Mouse (Mus musculus): ENCODE results near the gene Cdkl3. TPM values are rescaled to one million over a fixed set of nuclear protein-coding genes. Genes with fewer than 3 reads are reported as not detected.

Cdkl3 gene
- polyA plus RNA-seq (2015; fragmentation: Nextera tagmentation; extraction: Ambion mirVana), result 21.1 and 27.4 TPM in 2 replicates

DNA sequence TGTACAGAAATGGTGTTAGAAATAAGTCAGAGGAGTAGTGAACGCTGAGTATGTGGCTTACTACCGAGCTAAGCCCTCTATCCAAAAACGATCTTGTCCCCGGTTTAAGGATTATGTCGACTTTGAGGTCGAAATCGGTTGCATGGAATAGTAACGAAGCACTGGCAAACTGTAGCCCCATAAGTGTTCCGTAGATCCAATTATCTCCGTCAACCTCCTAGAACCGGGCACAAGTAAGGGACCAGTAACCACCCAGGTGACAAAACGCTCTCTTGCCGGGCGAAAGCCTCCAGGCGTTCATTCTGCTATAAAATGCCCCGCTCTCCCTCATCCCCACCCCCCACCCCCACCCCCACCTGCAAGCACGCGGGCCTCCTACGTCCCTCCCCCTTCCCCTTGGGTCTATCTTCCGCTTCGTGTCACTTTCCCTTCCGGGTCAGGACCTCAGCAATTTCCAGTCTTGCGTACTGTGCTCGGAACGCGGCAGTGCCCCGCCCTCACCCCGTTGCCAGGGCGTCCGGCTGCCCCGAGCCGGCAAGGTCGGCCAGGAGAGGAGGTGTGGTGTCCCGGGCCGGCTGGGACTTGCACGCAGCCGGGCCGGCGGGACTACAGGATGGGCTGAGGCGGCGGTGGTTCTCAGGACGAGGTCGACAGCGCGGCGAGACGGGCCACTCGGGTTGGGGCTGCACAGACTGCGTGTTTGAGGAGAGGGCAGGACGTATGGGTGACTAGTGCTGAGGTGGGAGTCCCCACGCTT lies at the start of gene Cdkl3:
TSS of gene Cdkl3 (plus strand) at position 450 of the 757 bp plus-strand sequence.
- Histone ChIP-seq H3K4me3 (replicated peaks) (peak within 1 kb of the TSS; percentile 93), H3K4me1 (peaks cover 34% of the 10 kb centered on the region), H3K9ac (replicated peaks) (peak within 1 kb of the TSS; percentile 92), H3K27me3 (replicated peaks) (no peaks in the 10 kb centered on the region), H3K36me3 (no peaks in the 10 kb centered on the region), H3K27ac (replicated peaks) (peak within 1 kb of the TSS; percentile 94), H3K9me3 (replicated peaks) (no peaks in the 10 kb centered on the region), H3K4me2 (peak within 1 kb of the TSS; percentile 66)
- peak; percentile 87 for ATAC-seq (ENCODE audit: low FRiP score)
- WGBS, result under 1% methylated on average over 49 of the region's 51 CpGs

DNA sequence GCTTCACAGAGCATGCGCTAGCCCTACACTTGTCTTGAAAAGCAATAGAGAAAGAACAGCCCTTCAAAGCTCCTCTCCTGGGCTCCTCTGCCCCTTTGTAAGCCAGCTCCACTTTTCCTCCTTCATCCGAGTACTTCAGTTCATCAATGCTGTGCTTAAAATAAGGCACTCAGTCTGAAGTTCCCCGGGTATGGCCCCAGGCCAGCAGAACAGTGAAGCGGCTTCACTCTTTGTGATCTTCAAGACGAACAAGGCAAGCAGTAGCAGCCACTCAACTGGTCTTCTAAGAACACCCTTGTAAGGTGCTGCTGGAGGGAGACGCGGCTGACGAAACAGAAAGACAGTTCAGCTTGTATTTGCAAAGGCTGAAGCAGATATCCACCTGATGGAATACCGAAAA lies 47.9 kb upstream of the Cdkl3 start:
- Histone ChIP-seq H3K9ac (replicated peaks) (no peak overlapping the region), H3K36me3 (no peaks in the 10 kb centered on the region), H3K27ac (replicated peaks) (no peak overlapping the region), H3K9me3 (replicated peaks) (no peaks in the 10 kb centered on the region), H3K4me3 (replicated peaks) (no peak overlapping the region), H3K4me1 (no peaks in the 10 kb centered on the region), H3K27me3 (replicated peaks) (no peaks in the 10 kb centered on the region), H3K4me2 (no peak overlapping the region)
- ATAC-seq (ENCODE audit: low FRiP score), result no peak
- 82% methylated on average over 9 of the region's 9 CpGs for WGBS

DNA sequence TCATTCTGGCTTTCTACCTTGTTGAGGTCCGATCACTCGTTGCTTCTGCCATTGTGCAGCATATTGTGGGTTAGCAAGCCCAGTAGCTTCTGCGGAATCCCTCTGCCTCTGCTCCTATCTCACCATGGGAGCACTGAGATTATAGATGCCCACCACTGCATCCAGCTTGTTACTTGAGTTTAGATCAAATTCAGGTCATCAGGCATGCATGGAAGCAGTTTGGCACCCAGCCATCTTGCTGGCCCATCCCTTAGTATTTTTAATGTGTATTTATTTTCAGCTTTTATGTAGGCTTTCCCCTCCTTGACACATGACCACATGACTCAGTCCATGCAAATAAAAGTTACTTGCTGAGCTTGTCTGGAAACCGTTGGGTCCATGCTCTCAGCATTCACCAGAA lies 46.3 kb upstream of the Cdkl3 start:
- Histone ChIP-seq H3K9ac (replicated peaks) (no peak overlapping the region), H3K4me1 (no peaks in the 10 kb centered on the region), H3K27me3 (replicated peaks) (no peaks in the 10 kb centered on the region), H3K4me3 (replicated peaks) (no peak overlapping the region), H3K36me3 (no peaks in the 10 kb centered on the region), H3K4me2 (no peak overlapping the region), H3K9me3 (replicated peaks) (no peaks in the 10 kb centered on the region), H3K27ac (replicated peaks) (no peak overlapping the region)
- no peak for ATAC-seq (ENCODE audit: low FRiP score)
- 93% methylated on average over 4 of the region's 4 CpGs for WGBS

DNA sequence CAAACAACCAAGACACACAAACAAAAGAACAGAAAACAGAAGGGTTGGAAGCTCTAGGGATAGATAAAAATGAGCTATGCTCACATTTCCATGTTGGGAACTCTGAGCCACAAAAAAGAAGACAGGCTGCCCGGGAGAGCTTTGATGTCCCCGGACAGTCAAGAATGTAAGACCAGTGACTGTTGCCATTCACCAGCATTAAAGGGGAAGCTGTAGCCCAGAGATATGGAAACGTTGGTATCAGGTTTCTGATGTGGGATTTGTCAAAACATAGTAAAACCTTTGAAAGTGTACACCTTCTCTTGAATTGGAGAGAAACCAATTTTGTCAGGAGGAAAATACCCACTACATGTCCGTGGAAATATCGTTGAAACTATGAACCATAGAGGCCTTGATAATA lies 44.5 kb upstream of the Cdkl3 start:
- no peak for ATAC-seq (ENCODE audit: low FRiP score)
- Histone ChIP-seq H3K27ac (replicated peaks) (no peak overlapping the region), H3K9me3 (replicated peaks) (no peaks in the 10 kb centered on the region), H3K4me2 (no peak overlapping the region), H3K4me3 (replicated peaks) (no peak overlapping the region), H3K27me3 (replicated peaks) (no peaks in the 10 kb centered on the region), H3K36me3 (no peaks in the 10 kb centered on the region), H3K9ac (replicated peaks) (no peak overlapping the region), H3K4me1 (no peaks in the 10 kb centered on the region)
- 82% methylated on average over 5 of the region's 5 CpGs for WGBS

- Histone ChIP-seq H3K9me3 (replicated peaks) (no peaks in the 10 kb centered on the region), H3K4me1 (no peaks in the 10 kb centered on the region), H3K27ac (replicated peaks) (no peak overlapping the region), H3K27me3 (replicated peaks) (no peaks in the 10 kb centered on the region), H3K4me2 (no peak overlapping the region), H3K4me3 (replicated peaks) (no peak overlapping the region), H3K9ac (replicated peaks) (no peak overlapping the region), H3K36me3 (no peaks in the 10 kb centered on the region)
- no peak for ATAC-seq (ENCODE audit: low FRiP score)
- 87% methylated on average over 4 of the region's 4 CpGs for WGBS
Observed at GRCm38 (mm10) chr11:51960061-51960460, 44.0 kb upstream of the Cdkl3 start.

DNA sequence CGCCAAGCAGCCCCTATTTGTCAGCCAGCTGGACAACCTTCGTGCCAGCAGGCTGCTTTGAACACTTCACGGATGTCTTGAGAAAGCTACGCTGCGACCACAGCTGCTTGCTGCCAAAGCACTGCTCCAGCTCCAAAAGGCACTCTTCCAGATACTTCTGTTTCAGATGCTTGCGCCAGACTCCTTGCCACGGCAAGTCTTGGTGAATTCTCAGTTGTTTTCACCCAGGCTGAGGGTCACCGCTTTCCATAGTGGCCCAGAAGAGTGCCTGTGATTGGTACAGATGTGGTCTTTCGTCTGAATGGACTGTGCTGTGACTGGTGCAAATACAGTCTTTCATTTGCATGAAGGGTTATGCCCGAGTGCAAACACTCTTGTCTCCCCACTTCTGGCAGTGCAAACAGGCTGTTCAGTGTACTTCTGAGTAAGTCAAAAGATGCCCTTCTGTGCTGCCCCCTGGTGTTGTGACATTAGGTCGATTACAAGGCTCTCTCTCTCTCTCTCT lies 43.0 kb upstream of the Cdkl3 start:
- H3K9me3 ChIP-seq (replicated peaks), result no peaks in the 10 kb centered on the region
- H3K36me3 ChIP-seq, result no peaks in the 10 kb centered on the region
- H3K27ac ChIP-seq (replicated peaks), result no peak overlapping the region
- no peaks in the 10 kb centered on the region for H3K4me1 ChIP-seq
- H3K4me3 ChIP-seq (replicated peaks), result no peak overlapping the region
- no peak overlapping the region for H3K4me2 ChIP-seq
- 60% methylated on average over 11 of the region's 11 CpGs for WGBS
- ATAC-seq (ENCODE audit: low FRiP score), result no peak
- no peaks in the 10 kb centered on the region for H3K27me3 ChIP-seq (replicated peaks)
- no peak overlapping the region for H3K9ac ChIP-seq (replicated peaks)

DNA sequence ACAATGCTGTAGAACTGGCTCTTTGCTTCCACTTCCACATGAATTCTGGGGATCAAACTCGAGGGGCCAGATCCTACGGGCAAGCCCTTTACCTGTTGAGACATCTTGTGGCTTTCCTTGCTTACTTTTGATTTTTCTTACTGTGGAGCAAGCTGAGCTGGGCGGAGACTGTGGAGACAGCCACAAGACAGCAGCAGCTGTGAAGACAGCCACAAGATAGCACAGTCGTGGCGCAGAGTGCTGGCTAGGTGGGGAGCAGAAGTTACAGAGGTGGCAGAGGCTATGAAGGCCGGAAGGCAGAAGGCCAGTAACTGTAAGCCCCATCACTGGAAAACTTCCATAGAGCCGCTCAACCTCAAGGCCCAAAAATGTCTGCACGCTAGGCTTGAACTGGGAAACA lies 42.3 kb upstream of the Cdkl3 start:
- no peak overlapping the region for H3K4me2 ChIP-seq
- no peaks in the 10 kb centered on the region for H3K4me1 ChIP-seq
- no peak for ATAC-seq (ENCODE audit: low FRiP score)
- WGBS, result 95% methylated on average over 8 of the region's 8 CpGs
- H3K9me3 ChIP-seq (replicated peaks), result no peaks in the 10 kb centered on the region
- H3K27me3 ChIP-seq (replicated peaks), result no peaks in the 10 kb centered on the region
- H3K36me3 ChIP-seq, result no peaks in the 10 kb centered on the region
- no peak overlapping the region for H3K4me3 ChIP-seq (replicated peaks)
- no peak overlapping the region for H3K27ac ChIP-seq (replicated peaks)
- no peak overlapping the region for H3K9ac ChIP-seq (replicated peaks)

- Histone ChIP-seq H3K9me3 (replicated peaks) (no peaks in the 10 kb centered on the region), H3K27ac (replicated peaks) (no peak overlapping the region), H3K27me3 (replicated peaks) (no peaks in the 10 kb centered on the region), H3K36me3 (no peaks in the 10 kb centered on the region), H3K9ac (replicated peaks) (no peak overlapping the region), H3K4me3 (replicated peaks) (no peak overlapping the region), H3K4me2 (no peak overlapping the region), H3K4me1 (0 out of 2 replicates have a peak, but pooled peaks cover 1% of the 10 kb centered on the region)
- no peak for ATAC-seq (ENCODE audit: low FRiP score)
- WGBS, result 93% methylated on average over 7 of the region's 7 CpGs
Observed at GRCm38 (mm10) chr11:51962277-51962676, 41.7 kb upstream of the Cdkl3 start.

DNA sequence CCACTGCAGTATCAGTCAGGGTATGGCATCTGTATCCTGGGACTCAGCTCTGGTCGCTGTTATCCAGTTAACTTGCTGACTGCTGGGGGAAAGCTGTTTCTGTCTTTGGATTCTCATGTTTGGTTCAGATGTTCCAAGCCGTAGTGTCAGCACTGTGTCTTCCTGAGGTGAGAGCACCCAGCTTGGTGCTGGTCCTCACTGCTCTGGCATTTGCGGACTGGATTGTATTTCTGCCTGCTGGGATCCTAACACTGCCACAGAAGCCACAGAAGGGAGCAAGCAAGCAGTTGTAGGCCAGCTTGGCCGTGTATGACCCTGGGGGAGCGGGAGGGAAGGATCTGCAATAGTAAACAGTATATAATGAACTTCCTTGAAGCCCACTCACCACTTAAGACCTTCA lies 37.4 kb upstream of the Cdkl3 start:
- peaks cover 13% of the 10 kb centered on the region for H3K4me1 ChIP-seq
- H3K36me3 ChIP-seq, result peaks cover 20% of the 10 kb centered on the region
- no peak overlapping the region for H3K27ac ChIP-seq (replicated peaks)
- no peaks in the 10 kb centered on the region for H3K27me3 ChIP-seq (replicated peaks)
- H3K9ac ChIP-seq (replicated peaks), result no peak overlapping the region
- H3K4me3 ChIP-seq (replicated peaks), result no peak overlapping the region
- no peak for ATAC-seq (ENCODE audit: low FRiP score)
- no peaks in the 10 kb centered on the region for H3K9me3 ChIP-seq (replicated peaks)
- 91% methylated on average over 5 of the region's 5 CpGs for WGBS
- H3K4me2 ChIP-seq, result no peak overlapping the region

DNA sequence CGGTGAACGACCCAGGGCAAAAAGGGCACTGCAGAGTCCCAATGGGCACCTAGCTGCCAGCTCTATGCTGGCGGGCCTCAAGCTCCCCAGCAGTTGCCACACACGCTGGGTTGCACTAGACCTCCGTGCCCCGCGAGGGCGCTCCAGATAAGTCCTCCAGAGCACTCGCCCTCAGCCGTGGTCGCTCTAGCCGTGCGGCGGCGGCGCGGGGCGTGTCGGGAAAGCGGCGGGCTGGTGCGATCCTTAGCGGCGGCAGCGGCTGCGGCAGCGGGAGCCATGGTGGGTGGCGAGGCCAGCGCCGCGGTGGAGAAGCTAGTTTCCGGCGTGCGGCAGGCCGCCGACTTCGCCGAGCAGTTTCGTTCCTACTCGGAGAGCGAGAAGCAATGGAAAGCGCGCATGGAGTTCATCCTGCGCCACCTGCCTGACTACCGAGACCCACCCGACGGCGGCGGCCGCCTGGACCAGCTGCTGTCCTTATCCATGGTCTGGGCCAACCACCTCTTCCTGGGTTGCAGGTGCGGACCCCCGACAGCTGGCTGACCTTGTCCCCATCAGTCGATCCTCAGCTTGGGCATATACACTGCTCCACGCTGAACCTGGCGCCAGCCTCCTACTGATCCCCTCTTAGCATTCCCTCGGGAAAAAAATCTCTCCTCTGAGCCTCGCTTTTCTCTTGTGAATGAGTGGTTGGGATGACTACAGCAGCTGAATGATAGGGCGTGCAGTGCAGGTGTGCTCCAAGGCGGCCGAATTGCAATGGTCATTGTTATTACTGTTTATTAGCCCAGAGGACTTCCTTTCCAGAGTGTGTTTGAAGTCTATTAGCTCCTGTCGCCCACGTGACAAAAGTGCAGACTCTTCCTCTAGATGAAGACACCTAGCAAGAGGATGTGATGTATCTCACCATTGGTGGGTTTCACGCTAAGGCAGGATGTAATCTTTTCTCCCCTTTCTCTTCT lies 36.3 kb upstream of the Cdkl3 start, which contains the start of gene Cdkn2aipnl:
TSS of gene Cdkn2aipnl (plus strand) at position 219 of the 959 bp plus-strand sequence.
- ATAC-seq (ENCODE audit: low FRiP score), result peak; percentile 95
- Histone ChIP-seq H3K27ac (replicated peaks) (peak within 1 kb of the TSS; percentile 81), H3K27me3 (replicated peaks) (no peaks in the 10 kb centered on the region), H3K36me3 (peaks cover 31% of the 10 kb centered on the region), H3K4me2 (peak within 1 kb of the TSS; percentile 79), H3K9me3 (replicated peaks) (no peaks in the 10 kb centered on the region), H3K4me1 (peaks cover 13% of the 10 kb centered on the region), H3K4me3 (replicated peaks) (peak within 1 kb of the TSS; percentile 81), H3K9ac (replicated peaks) (peak within 1 kb of the TSS; percentile 77)
- WGBS, result 2% methylated on average over 55 of the region's 63 CpGs

GRCm38 (mm10) chr11:51968896-51969295 lies 35.1 kb upstream of the Cdkl3 start:
- Histone ChIP-seq H3K4me2 (peak overlapping the region; percentile 79; the same call in 1 of the 2 replicates), H3K9me3 (replicated peaks) (no peaks in the 10 kb centered on the region), H3K36me3 (peaks cover 41% of the 10 kb centered on the region), H3K9ac (replicated peaks) (no peak overlapping the region), H3K4me3 (replicated peaks) (no peak overlapping the region), H3K4me1 (peaks cover 13% of the 10 kb centered on the region), H3K27ac (replicated peaks) (no peak overlapping the region), H3K27me3 (replicated peaks) (no peaks in the 10 kb centered on the region)
- 94% methylated on average over 9 of the region's 9 CpGs for WGBS
- no peak for ATAC-seq (ENCODE audit: low FRiP score)
